Mouse (Mus musculus) gastrocnemius, adult 2 months (tissue): ENCODE results near the gene Slc52a3. TPM values are rescaled to one million over a fixed set of nuclear protein-coding genes. Genes with fewer than 3 reads are reported as not detected.

Experiments used
- DNase-seq: peaks from one replicate; pipeline ENCODE4 v3.0.0; 2022
- H3K27ac ChIP-seq: fragments of 200-600 bp; 2 replicates; pipeline ENCODE4 v1.8.1; 2022; ENCODE audit warnings: mild to moderate bottlenecking
- H3K4me3 ChIP-seq: fragments of 200-600 bp; 2 replicates; pipeline ENCODE4 v1.8.1; 2022; ENCODE audit warnings: mild to moderate bottlenecking, moderate library complexity
- CTCF ChIP-seq: fragments of 200-600 bp; IDR thresholded peaks from 2 replicates; pipeline ENCODE4 v1.8.1; 2022; ENCODE audit warnings: antibody characterized with exemption, mild to moderate bottlenecking, moderate library complexity
- intact Hi-C: fragments of 180-260 bp; cut with DNase I; formaldehyde crosslinking; loops from one replicate; pipeline ENCODE4 v1.15.1; 2025
- long read RNA-seq, 2 experiments: library from polyadenylated mRNA; stranded (forward); transcript quantifications; one replicate each; pipeline ENCODE4 v2.0.0; 2021
- total RNA-seq, 2 experiments: library from RNA; stranded (reverse); gene quantifications; 2 replicates each; pipeline ENCODE4 v1.2.3; 2021

Gene Slc52a3
- total RNA-seq, result 1 to 10 TPM in 1 of 2 experiments, under 1 TPM in 1; 0.69 to 1.6 TPM
- long read RNA-seq, experiment 1, transcript Slc52a3-201 (5 exons, 2,669 nt), result major isoform, 5 of 5 reads
- long read RNA-seq, experiment 1, partial matches to known transcripts, result 0 of 5 reads
- long read RNA-seq, experiment 1, other reads (novel, unspliced or antisense), result 0 of 5 reads
- long read RNA-seq, experiment 2, partial matches to known transcripts, result 1 of 1 reads
- long read RNA-seq, experiment 2, other reads (novel, unspliced or antisense), result 0 of 1 reads

GRCm38 (mm10) chr2:151996229-151997189 lies at the start of gene Slc52a3:
TSS of gene Slc52a3 (plus strand) at chr2:151996511.
- DNase-seq, result peak; percentile 89
- peak within 1 kb of the TSS; percentile 60 for H3K4me3 ChIP-seq
- peak; percentile 96 for TF ChIP-seq CTCF
- peak within 1 kb of the TSS; percentile 29 for H3K27ac ChIP-seq
- intact Hi-C loops, result no loop called here

GRCm38 (mm10) chr2:151947617-151948016 lies 48.7 kb upstream of the Slc52a3 start:
- no peak overlapping the region for H3K27ac ChIP-seq
- no peak for DNase-seq
- no peak for TF ChIP-seq CTCF
- no peak overlapping the region for H3K4me3 ChIP-seq
- intact Hi-C loops, result no loop called here

- H3K27ac ChIP-seq, result peak overlapping the region; percentile 46
- intact Hi-C loops, result no loop called here
- H3K4me3 ChIP-seq, result no peak overlapping the region
- DNase-seq, result peak; percentile 44
- TF ChIP-seq CTCF, result no peak
Observed at GRCm38 (mm10) chr2:151948311-151948710, 48.0 kb upstream of the Slc52a3 start.

GRCm38 (mm10) chr2:151949082-151949774 lies 47.1 kb upstream of the Slc52a3 start:
- DNase-seq, result no peak
- intact Hi-C loops, result no loop called here
- TF ChIP-seq CTCF, result no peak
- Histone ChIP-seq H3K4me3 (no peak overlapping the region), H3K27ac (no peak overlapping the region)

GRCm38 (mm10) chr2:151953665-151954064 lies 42.6 kb upstream of the Slc52a3 start:
- DNase-seq, result no peak
- no peak overlapping the region for H3K27ac ChIP-seq
- intact Hi-C loops, result no loop called here
- TF ChIP-seq CTCF, result no peak
- no peak overlapping the region for H3K4me3 ChIP-seq

- intact Hi-C loops, result no loop called here
- H3K27ac ChIP-seq, result peak overlapping the region; percentile 25; the same call in 1 of the 2 replicates
Observed at GRCm38 (mm10) chr2:151956500-151957137, 39.7 kb upstream of the Slc52a3 start.

GRCm38 (mm10) chr2:151959274-151959673 lies 37.0 kb upstream of the Slc52a3 start:
- intact Hi-C loops, result no loop called here
- Histone ChIP-seq H3K4me3 (no peak overlapping the region), H3K27ac (peak overlapping the region; percentile 69)
- no peak for DNase-seq
- no peak for TF ChIP-seq CTCF

More at GRCm38 (mm10) chr2:151956500-151957137, 39.7 kb upstream of the Slc52a3 start:
- H3K4me3 ChIP-seq, result no peak overlapping the region
- DNase-seq, result no peak
- no peak for TF ChIP-seq CTCF

- H3K27ac ChIP-seq, result peak overlapping the region; percentile 50
Observed at GRCm38 (mm10) chr2:151961284-151962196, 34.8 kb upstream of the Slc52a3 start.

GRCm38 (mm10) chr2:151962474-151962873 lies 33.8 kb upstream of the Slc52a3 start:
- peak; percentile 57 for DNase-seq
- no peak overlapping the region for H3K4me3 ChIP-seq
- no peak for TF ChIP-seq CTCF
- H3K27ac ChIP-seq, result peak overlapping the region; percentile 53; the same call in 1 of the 2 replicates
- intact Hi-C loops, result no loop called here

More at GRCm38 (mm10) chr2:151961284-151962196, 34.8 kb upstream of the Slc52a3 start:
- no peak for DNase-seq
- no peak for TF ChIP-seq CTCF
- intact Hi-C loops, result no loop called here
- H3K4me3 ChIP-seq, result no peak overlapping the region

GRCm38 (mm10) chr2:151963319-151963718 lies 33.0 kb upstream of the Slc52a3 start:
- no peak overlapping the region for H3K27ac ChIP-seq
- no peak overlapping the region for H3K4me3 ChIP-seq
- DNase-seq, result no peak
- TF ChIP-seq CTCF, result no peak
- intact Hi-C loops, result no loop called here

GRCm38 (mm10) chr2:151964052-151964451 lies 32.3 kb upstream of the Slc52a3 start:
- no peak for TF ChIP-seq CTCF
- peak overlapping the region; percentile 41 for H3K27ac ChIP-seq
- DNase-seq, result peak; percentile 66
- no peak overlapping the region for H3K4me3 ChIP-seq
- intact Hi-C loops, result no loop called here
